Mouse (Mus musculus): Measurements from ENCODE around the gene Nrxn2.

Gene Nrxn2

DNA sequence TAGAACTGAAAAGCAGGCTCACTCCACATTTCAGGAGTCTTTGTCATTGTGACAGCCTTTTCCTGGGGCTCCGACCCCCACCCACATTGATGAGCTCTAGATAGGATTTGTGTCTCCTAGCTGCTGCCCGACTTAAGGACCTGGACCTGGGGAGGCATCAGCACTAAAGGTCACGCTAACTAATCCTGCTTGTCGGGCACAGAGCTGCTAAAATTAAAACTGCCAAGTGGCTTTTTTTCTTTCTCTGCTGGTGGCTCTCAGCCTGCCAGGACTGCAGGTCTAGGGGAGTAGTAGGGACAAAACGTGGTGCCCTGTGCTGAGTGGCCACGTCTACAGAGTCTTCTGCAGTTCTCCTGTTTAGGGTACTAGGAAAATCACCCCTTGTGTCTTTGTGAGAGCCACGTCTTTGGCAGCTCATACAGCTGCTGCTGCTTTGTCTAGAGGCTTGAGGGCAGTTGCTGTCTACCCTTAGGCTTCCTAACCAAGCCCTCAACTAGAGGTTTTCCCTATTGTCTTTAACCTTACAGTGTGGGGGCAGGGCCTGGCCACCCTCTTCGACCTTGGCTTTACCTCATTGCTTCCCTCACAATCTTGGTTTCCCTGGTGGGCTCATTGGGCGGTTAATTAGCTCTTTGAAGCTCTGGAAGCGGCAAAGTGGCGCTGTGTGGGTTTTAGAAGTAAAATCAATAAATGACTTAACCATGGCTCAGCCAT, 41.0 kb upstream of the Nrxn2 start:
- Histone ChIP-seq H3K4me3 (replicated peaks; ENCODE audit: low read length) (0 out of 2 replicates have a peak overlapping the region, but pooled peaks have one; percentile 5), H3K9me3 (ENCODE audit: low read length) (no peaks in the 10 kb centered on the region), H3K27me3 (ENCODE audit: insufficient read depth, low read length) (no peaks in the 10 kb centered on the region), H3K4me1 (replicated peaks; ENCODE audit: low read depth, low read length) (peaks cover 57% of the 10 kb centered on the region), H3K36me3 (ENCODE audit: insufficient read depth, low read length) (peaks cover 84% of the 10 kb centered on the region)
- TF ChIP-seq CTCF (conservative IDR thresholded peaks at IDR 0.05; ENCODE audit: low read length) (no peak), NANOG (IDR thresholded peaks at IDR 0.05; ENCODE audit: borderline replicate concordance, low read length) (no peak), POU5F1 (IDR thresholded peaks at IDR 0.05; ENCODE audit: borderline replicate concordance, low read length) (no peak)

- Histone ChIP-seq H3K9me3 (ENCODE audit: low read length) (no peaks in the 10 kb centered on the region), H3K36me3 (ENCODE audit: insufficient read depth, low read length) (peaks cover 54% of the 10 kb centered on the region), H3K4me3 (replicated peaks; ENCODE audit: low read length) (no peak overlapping the region), H3K4me1 (replicated peaks; ENCODE audit: low read depth, low read length) (peaks cover 55% of the 10 kb centered on the region), H3K27me3 (ENCODE audit: insufficient read depth, low read length) (no peaks in the 10 kb centered on the region)
- no peak for TF ChIP-seq POU5F1 (IDR thresholded peaks at IDR 0.05; ENCODE audit: borderline replicate concordance, low read length)
- TF ChIP-seq NANOG (IDR thresholded peaks at IDR 0.05; ENCODE audit: borderline replicate concordance, low read length) = no peak
- TF ChIP-seq CTCF (conservative IDR thresholded peaks at IDR 0.05; ENCODE audit: low read length) = no peak
These were observed 37.9 kb upstream of the Nrxn2 start for GRCm38 (mm10) chr19:6380411-6381166.

DNA sequence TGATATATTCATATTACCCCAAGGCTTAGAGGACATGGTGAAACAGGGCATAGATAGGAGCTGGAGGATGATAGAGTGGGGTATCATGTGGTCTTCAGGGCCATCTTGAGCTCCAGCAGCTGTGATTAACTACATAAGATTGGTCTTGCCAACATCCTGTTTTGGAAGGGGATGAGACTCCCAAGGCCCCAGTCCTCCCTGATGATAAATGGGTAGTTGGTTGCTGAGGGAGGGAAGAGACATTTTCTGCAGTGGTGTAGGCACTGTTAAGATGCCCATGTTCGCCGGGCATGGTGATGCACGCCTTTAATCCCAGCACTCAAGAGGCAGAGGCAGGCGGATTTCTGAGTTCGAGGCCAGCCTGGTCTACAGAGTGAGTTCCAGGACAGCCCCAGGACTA, 37.3 kb upstream of the Nrxn2 start:
- Histone ChIP-seq H3K9me3 (ENCODE audit: low read length) (no peaks in the 10 kb centered on the region), H3K4me1 (replicated peaks; ENCODE audit: low read depth, low read length) (peaks cover 56% of the 10 kb centered on the region), H3K36me3 (ENCODE audit: insufficient read depth, low read length) (peaks cover 48% of the 10 kb centered on the region), H3K27me3 (ENCODE audit: insufficient read depth, low read length) (no peaks in the 10 kb centered on the region), H3K4me3 (replicated peaks; ENCODE audit: low read length) (no peak overlapping the region)
- no peak for TF ChIP-seq POU5F1 (IDR thresholded peaks at IDR 0.05; ENCODE audit: borderline replicate concordance, low read length)
- TF ChIP-seq CTCF (conservative IDR thresholded peaks at IDR 0.05; ENCODE audit: low read length) = no peak
- TF ChIP-seq NANOG (IDR thresholded peaks at IDR 0.05; ENCODE audit: borderline replicate concordance, low read length) = no peak

GRCm38 (mm10) chr19:6382323-6382924, 36.1 kb upstream of the Nrxn2 start:
- Histone ChIP-seq H3K4me3 (replicated peaks; ENCODE audit: low read length) (no peak overlapping the region), H3K27me3 (ENCODE audit: insufficient read depth, low read length) (peaks cover 11% of the 10 kb centered on the region; the same call in 1 of the 2 replicates), H3K4me1 (replicated peaks; ENCODE audit: low read depth, low read length) (peaks cover 48% of the 10 kb centered on the region), H3K36me3 (ENCODE audit: insufficient read depth, low read length) (peaks cover 36% of the 10 kb centered on the region), H3K9me3 (ENCODE audit: low read length) (no peaks in the 10 kb centered on the region)
- TF ChIP-seq NANOG (IDR thresholded peaks at IDR 0.05; ENCODE audit: borderline replicate concordance, low read length) = no peak
- no peak for TF ChIP-seq CTCF (conservative IDR thresholded peaks at IDR 0.05; ENCODE audit: low read length)
- TF ChIP-seq POU5F1 (IDR thresholded peaks at IDR 0.05; ENCODE audit: borderline replicate concordance, low read length) = no peak

DNA sequence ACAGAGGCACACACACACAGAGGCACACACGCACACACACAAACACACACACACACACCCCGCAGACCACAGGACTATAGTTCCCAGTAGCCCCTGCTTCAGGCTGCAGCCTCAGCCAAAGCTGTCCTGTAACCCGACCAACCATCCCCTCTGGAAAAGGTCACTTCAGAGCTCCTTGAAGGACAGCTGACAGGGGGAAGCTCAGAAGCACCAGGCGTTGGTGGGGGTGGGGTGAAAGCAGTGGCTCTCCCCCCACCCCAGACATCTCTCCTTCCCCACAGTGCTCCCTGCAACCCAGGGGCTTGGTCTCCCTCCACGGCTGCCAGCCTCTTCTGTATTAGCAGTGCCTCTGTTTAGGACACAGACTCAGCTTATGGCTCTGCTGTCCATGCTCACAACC, 35.1 kb upstream of the Nrxn2 start:
- TF ChIP-seq NANOG (IDR thresholded peaks at IDR 0.05; ENCODE audit: borderline replicate concordance, low read length) = no peak
- TF ChIP-seq POU5F1 (IDR thresholded peaks at IDR 0.05; ENCODE audit: borderline replicate concordance, low read length) = no peak
- no peak for TF ChIP-seq CTCF (conservative IDR thresholded peaks at IDR 0.05; ENCODE audit: low read length)
- Histone ChIP-seq H3K4me3 (replicated peaks; ENCODE audit: low read length) (no peak overlapping the region), H3K36me3 (ENCODE audit: insufficient read depth, low read length) (peaks cover 25% of the 10 kb centered on the region), H3K9me3 (ENCODE audit: low read length) (no peaks in the 10 kb centered on the region), H3K4me1 (replicated peaks; ENCODE audit: low read depth, low read length) (peaks cover 43% of the 10 kb centered on the region), H3K27me3 (ENCODE audit: insufficient read depth, low read length) (peaks cover 16% of the 10 kb centered on the region; the same call in 1 of the 2 replicates)

DNA sequence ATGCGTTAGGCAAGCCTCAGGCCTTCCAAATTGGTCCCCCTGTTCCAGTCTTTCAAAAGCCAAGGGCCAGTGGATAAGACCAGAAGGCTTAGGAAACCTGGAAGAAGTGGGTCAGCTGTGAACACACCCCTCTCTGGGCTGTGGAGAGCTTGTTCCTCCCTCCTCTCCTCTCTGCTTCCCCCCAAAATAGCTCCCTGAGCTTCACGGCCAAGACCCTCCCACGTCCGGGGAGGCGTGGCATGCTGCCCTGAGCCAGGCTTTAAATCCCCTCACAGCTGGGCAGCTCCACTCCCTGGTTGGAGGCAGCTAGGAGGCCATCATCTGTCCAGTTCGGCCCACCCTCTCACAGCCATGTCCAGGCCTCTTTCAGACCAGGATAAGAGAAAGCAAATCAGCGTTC, 34.4 kb upstream of the Nrxn2 start, which contains the start of gene Pygm:
TSS of gene Pygm (plus strand) at position 272 of the 400 bp plus-strand sequence.
- peaks cover 19% of the 10 kb centered on the region for H3K36me3 ChIP-seq (ENCODE audit: insufficient read depth, low read length)
- peaks cover 46% of the 10 kb centered on the region for H3K4me1 ChIP-seq (replicated peaks; ENCODE audit: low read depth, low read length)
- no peaks in the 10 kb centered on the region for H3K9me3 ChIP-seq (ENCODE audit: low read length)
- no peak for TF ChIP-seq CTCF (conservative IDR thresholded peaks at IDR 0.05; ENCODE audit: low read length)
- TF ChIP-seq POU5F1 (IDR thresholded peaks at IDR 0.05; ENCODE audit: borderline replicate concordance, low read length) = no peak
- TF ChIP-seq NANOG (IDR thresholded peaks at IDR 0.05; ENCODE audit: borderline replicate concordance, low read length) = no peak
- H3K27me3 ChIP-seq (ENCODE audit: insufficient read depth, low read length) = peaks cover 16% of the 10 kb centered on the region; the same call in 1 of the 2 replicates
- 0 out of 2 replicates have a peak within 1 kb of the TSS, but pooled peaks have one; percentile 29 for H3K4me3 ChIP-seq (replicated peaks; ENCODE audit: low read length)

DNA sequence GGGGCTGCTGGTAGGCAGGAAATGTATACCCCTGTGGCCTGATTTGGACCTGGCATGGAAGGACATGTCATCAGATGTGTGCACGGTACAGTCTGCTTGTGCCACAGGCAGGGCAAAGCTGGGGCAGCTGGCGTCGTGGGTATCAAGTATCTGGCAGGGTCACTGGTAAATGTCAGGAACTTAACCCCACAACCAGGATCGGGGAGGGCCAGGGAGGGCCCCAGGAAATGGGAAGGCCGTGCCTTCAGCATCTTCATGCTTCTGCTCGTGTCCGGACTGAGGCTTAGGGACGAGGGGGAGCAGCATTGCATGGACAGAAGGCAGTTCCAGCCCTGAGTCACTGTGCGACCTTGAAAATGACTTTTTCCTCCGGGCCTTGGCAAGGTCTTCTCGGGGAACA, 33.6 kb upstream of the Nrxn2 start:
- 0 out of 2 replicates have a peak overlapping the region, but pooled peaks have one; percentile 29 for H3K4me3 ChIP-seq (replicated peaks; ENCODE audit: low read length)
- H3K4me1 ChIP-seq (replicated peaks; ENCODE audit: low read depth, low read length) = peaks cover 54% of the 10 kb centered on the region
- TF ChIP-seq POU5F1 (IDR thresholded peaks at IDR 0.05; ENCODE audit: borderline replicate concordance, low read length) = no peak
- TF ChIP-seq NANOG (IDR thresholded peaks at IDR 0.05; ENCODE audit: borderline replicate concordance, low read length) = no peak
- no peak for TF ChIP-seq CTCF (conservative IDR thresholded peaks at IDR 0.05; ENCODE audit: low read length)
- H3K27me3 ChIP-seq (ENCODE audit: insufficient read depth, low read length) = peaks cover 16% of the 10 kb centered on the region; the same call in 1 of the 2 replicates
- H3K9me3 ChIP-seq (ENCODE audit: low read length) = no peaks in the 10 kb centered on the region
- H3K36me3 ChIP-seq (ENCODE audit: insufficient read depth, low read length) = peaks cover 11% of the 10 kb centered on the region

DNA sequence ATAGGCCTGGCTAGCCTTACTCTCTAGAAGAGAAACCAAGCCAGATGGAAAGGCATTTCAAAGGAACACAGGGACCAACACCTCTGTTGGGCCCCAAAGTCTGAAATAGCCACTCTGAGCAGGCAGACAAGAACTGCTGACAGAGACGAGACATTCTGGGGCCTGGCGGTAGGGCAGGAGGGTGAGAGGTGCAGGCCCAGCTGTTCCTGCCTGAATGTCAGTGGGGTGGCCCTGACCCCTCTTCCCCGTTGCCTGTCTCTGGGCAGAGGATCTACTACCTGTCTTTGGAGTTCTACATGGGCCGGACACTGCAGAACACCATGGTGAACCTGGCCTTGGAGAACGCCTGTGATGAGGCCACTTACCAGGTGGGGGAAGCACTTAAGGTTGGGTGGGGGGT, 33.1 kb upstream of the Nrxn2 start:
- Histone ChIP-seq H3K36me3 (ENCODE audit: insufficient read depth, low read length) (peaks cover 8% of the 10 kb centered on the region), H3K27me3 (ENCODE audit: insufficient read depth, low read length) (peaks cover 16% of the 10 kb centered on the region; the same call in 1 of the 2 replicates), H3K4me3 (replicated peaks; ENCODE audit: low read length) (0 out of 2 replicates have a peak overlapping the region, but pooled peaks have one; percentile 29), H3K4me1 (replicated peaks; ENCODE audit: low read depth, low read length) (peaks cover 59% of the 10 kb centered on the region), H3K9me3 (ENCODE audit: low read length) (no peaks in the 10 kb centered on the region)
- no peak for TF ChIP-seq POU5F1 (IDR thresholded peaks at IDR 0.05; ENCODE audit: borderline replicate concordance, low read length)
- no peak for TF ChIP-seq CTCF (conservative IDR thresholded peaks at IDR 0.05; ENCODE audit: low read length)
- TF ChIP-seq NANOG (IDR thresholded peaks at IDR 0.05; ENCODE audit: borderline replicate concordance, low read length) = no peak

Measured in E14TG2a.4 (cell line).